Mouse (Mus musculus): ENCODE data around the gene Rcn3. TPM values are rescaled to one million over a fixed set of nuclear protein-coding genes. Genes with fewer than 3 reads are reported as not detected.
A peak's percentile ranks its signal among the peaks of the same experiment; 100 is the strongest.

The Rcn3 gene
- polyA plus RNA-seq, 1 experiment from 2014 or later: 376 TPM

- Histone ChIP-seq H3K36me3 (peaks cover 67% of the 10 kb centered on the region), H3K9me3 (no peaks in the 10 kb centered on the region), H3K9ac (no peak overlapping the region), H3K27me3 (no peaks in the 10 kb centered on the region), H3K4me3 (no peak overlapping the region), H3K4me1 (peaks cover 15% of the 10 kb centered on the region), H3K27ac (no peak overlapping the region), H3K4me2 (no peak overlapping the region)
- 2% methylated on average over 10 of the region's 10 CpGs for WGBS
- ATAC-seq (ENCODE audit: insufficient number of reproducible peaks, insufficient read depth, low FRiP score, low TSS enrichment, low read depth): no peak
These were observed 12.2 kb downstream of the Rcn3 start for GRCm38 (mm10) chr7:45079856-45080255.

GRCm38 (mm10) chr7:45078513-45078912 is 13.5 kb downstream of the Rcn3 start:
- 41% methylated on average over 9 of the region's 9 CpGs for WGBS
- H3K9ac ChIP-seq: no peak overlapping the region
- no peak for ATAC-seq (ENCODE audit: insufficient number of reproducible peaks, insufficient read depth, low FRiP score, low TSS enrichment, low read depth)
- no peak overlapping the region for H3K4me3 ChIP-seq
- no peak overlapping the region for H3K27ac ChIP-seq
- no peak overlapping the region for H3K4me2 ChIP-seq
- H3K27me3 ChIP-seq: no peaks in the 10 kb centered on the region
- H3K36me3 ChIP-seq: peaks cover 68% of the 10 kb centered on the region
- H3K4me1 ChIP-seq: peaks cover 14% of the 10 kb centered on the region
- no peaks in the 10 kb centered on the region for H3K9me3 ChIP-seq

- Histone ChIP-seq H3K4me3 (no peak overlapping the region), H3K27me3 (no peaks in the 10 kb centered on the region), H3K9me3 (no peaks in the 10 kb centered on the region), H3K9ac (no peak overlapping the region), H3K4me1 (peaks cover 7% of the 10 kb centered on the region), H3K27ac (no peak overlapping the region), H3K36me3 (peaks cover 66% of the 10 kb centered on the region), H3K4me2 (no peak overlapping the region)
- ATAC-seq (ENCODE audit: insufficient number of reproducible peaks, insufficient read depth, low FRiP score, low TSS enrichment, low read depth): no peak
- 91% methylated on average over 2 of the region's 2 CpGs for WGBS
These were observed 14.2 kb downstream of the Rcn3 start for GRCm38 (mm10) chr7:45077829-45078228.

GRCm38 (mm10) chr7:45077322-45077721 is 14.7 kb downstream of the Rcn3 start:
- H3K36me3 ChIP-seq: peaks cover 61% of the 10 kb centered on the region

GRCm38 (mm10) chr7:45076501-45076900 is 15.5 kb downstream of the Rcn3 start:
- H3K9ac ChIP-seq: no peak overlapping the region
- H3K4me2 ChIP-seq: no peak overlapping the region
- no peak overlapping the region for H3K4me3 ChIP-seq
- ATAC-seq (ENCODE audit: insufficient number of reproducible peaks, insufficient read depth, low FRiP score, low TSS enrichment, low read depth): no peak
- peaks cover 56% of the 10 kb centered on the region for H3K36me3 ChIP-seq
- no peaks in the 10 kb centered on the region for H3K27me3 ChIP-seq
- peaks cover 4% of the 10 kb centered on the region for H3K4me1 ChIP-seq
- no peaks in the 10 kb centered on the region for H3K9me3 ChIP-seq
- 88% methylated on average over 30 of the region's 30 CpGs for WGBS
- no peak overlapping the region for H3K27ac ChIP-seq

More at GRCm38 (mm10) chr7:45077322-45077721, 14.7 kb downstream of the Rcn3 start:
- no peaks in the 10 kb centered on the region for H3K27me3 ChIP-seq
- peaks cover 4% of the 10 kb centered on the region for H3K4me1 ChIP-seq
- ATAC-seq (ENCODE audit: insufficient number of reproducible peaks, insufficient read depth, low FRiP score, low TSS enrichment, low read depth): no peak
- H3K9me3 ChIP-seq: no peaks in the 10 kb centered on the region
- H3K4me2 ChIP-seq: no peak overlapping the region
- no peak overlapping the region for H3K27ac ChIP-seq
- no peak overlapping the region for H3K4me3 ChIP-seq
- 88% methylated on average over 14 of the region's 14 CpGs for WGBS
- no peak overlapping the region for H3K9ac ChIP-seq

- H3K27me3 ChIP-seq: no peaks in the 10 kb centered on the region
- H3K9me3 ChIP-seq: no peaks in the 10 kb centered on the region
- H3K36me3 ChIP-seq: peaks cover 49% of the 10 kb centered on the region
- 0 out of 2 replicates have a peak overlapping the region, but pooled peaks have one; percentile 11 for H3K9ac ChIP-seq
- peaks cover 4% of the 10 kb centered on the region for H3K4me1 ChIP-seq
- no peak overlapping the region for H3K27ac ChIP-seq
- ATAC-seq (ENCODE audit: insufficient number of reproducible peaks, insufficient read depth, low FRiP score, low TSS enrichment, low read depth): no peak
- H3K4me3 ChIP-seq: no peak overlapping the region
- H3K4me2 ChIP-seq: no peak overlapping the region
- 87% methylated on average over 4 of the region's 4 CpGs for WGBS
These were observed 16.6 kb downstream of the Rcn3 start for GRCm38 (mm10) chr7:45075405-45075804.

- 85% methylated on average over 12 of the region's 12 CpGs for WGBS
- no peak for ATAC-seq (ENCODE audit: insufficient number of reproducible peaks, insufficient read depth, low FRiP score, low TSS enrichment, low read depth)
- peak overlapping the region; percentile 23; the same call in 1 of the 2 replicates for H3K9ac ChIP-seq
- H3K4me1 ChIP-seq: no peaks in the 10 kb centered on the region
- H3K4me3 ChIP-seq: no peak overlapping the region
- no peaks in the 10 kb centered on the region for H3K27me3 ChIP-seq
- H3K27ac ChIP-seq: no peak overlapping the region
- peaks cover 49% of the 10 kb centered on the region for H3K36me3 ChIP-seq
- H3K9me3 ChIP-seq: no peaks in the 10 kb centered on the region
- no peak overlapping the region for H3K4me2 ChIP-seq
These were observed 18.1 kb downstream of the Rcn3 start for GRCm38 (mm10) chr7:45073949-45074348.

- H3K27me3 ChIP-seq: no peaks in the 10 kb centered on the region
- peaks cover 49% of the 10 kb centered on the region for H3K36me3 ChIP-seq
- H3K9ac ChIP-seq: no peak overlapping the region
- WGBS: 77% methylated on average over 7 of the region's 7 CpGs
- no peak overlapping the region for H3K27ac ChIP-seq
- no peak for ATAC-seq (ENCODE audit: insufficient number of reproducible peaks, insufficient read depth, low FRiP score, low TSS enrichment, low read depth)
- H3K4me1 ChIP-seq: no peaks in the 10 kb centered on the region
- no peak overlapping the region for H3K4me3 ChIP-seq
- H3K9me3 ChIP-seq: no peaks in the 10 kb centered on the region
- H3K4me2 ChIP-seq: no peak overlapping the region
These were observed 18.8 kb downstream of the Rcn3 start for GRCm38 (mm10) chr7:45073171-45073707.

GRCm38 (mm10) chr7:45072230-45072629 is 19.8 kb downstream of the Rcn3 start:
- no peaks in the 10 kb centered on the region for H3K4me1 ChIP-seq
- H3K36me3 ChIP-seq: peaks cover 45% of the 10 kb centered on the region
- no peak for ATAC-seq (ENCODE audit: insufficient number of reproducible peaks, insufficient read depth, low FRiP score, low TSS enrichment, low read depth)
- WGBS: 88% methylated on average over 2 of the region's 2 CpGs
- H3K27me3 ChIP-seq: no peaks in the 10 kb centered on the region
- no peak overlapping the region for H3K9ac ChIP-seq
- H3K9me3 ChIP-seq: no peaks in the 10 kb centered on the region
- no peak overlapping the region for H3K4me3 ChIP-seq
- H3K4me2 ChIP-seq: no peak overlapping the region
- H3K27ac ChIP-seq: no peak overlapping the region

- H3K4me3 ChIP-seq: no peak overlapping the region
- 95% methylated on average over 2 of the region's 2 CpGs for WGBS
- H3K27me3 ChIP-seq: no peaks in the 10 kb centered on the region
- no peaks in the 10 kb centered on the region for H3K4me1 ChIP-seq
- H3K27ac ChIP-seq: no peak overlapping the region
- H3K36me3 ChIP-seq: peaks cover 19% of the 10 kb centered on the region
- no peak for ATAC-seq (ENCODE audit: insufficient number of reproducible peaks, insufficient read depth, low FRiP score, low TSS enrichment, low read depth)
- no peaks in the 10 kb centered on the region for H3K9me3 ChIP-seq
- no peak overlapping the region for H3K4me2 ChIP-seq
- no peak overlapping the region for H3K9ac ChIP-seq
These were observed 22.4 kb downstream of the Rcn3 start for GRCm38 (mm10) chr7:45069671-45070070.

- Histone ChIP-seq H3K36me3 (0 out of 2 replicates have a peak, but pooled peaks cover 3% of the 10 kb centered on the region), H3K4me1 (peaks cover 6% of the 10 kb centered on the region), H3K4me2 (no peak overlapping the region), H3K9me3 (no peaks in the 10 kb centered on the region), H3K27me3 (no peaks in the 10 kb centered on the region), H3K4me3 (no peak overlapping the region), H3K9ac (no peak overlapping the region), H3K27ac (no peak overlapping the region)
- 21% methylated on average over 5 of the region's 5 CpGs for WGBS
- ATAC-seq (ENCODE audit: insufficient number of reproducible peaks, insufficient read depth, low FRiP score, low TSS enrichment, low read depth): no peak
These were observed 24.1 kb downstream of the Rcn3 start for GRCm38 (mm10) chr7:45068000-45068318.

- no peaks in the 10 kb centered on the region for H3K9me3 ChIP-seq
- H3K27me3 ChIP-seq: no peaks in the 10 kb centered on the region
- ATAC-seq (ENCODE audit: insufficient number of reproducible peaks, insufficient read depth, low FRiP score, low TSS enrichment, low read depth): no peak
- no peak overlapping the region for H3K9ac ChIP-seq
- H3K4me2 ChIP-seq: no peak overlapping the region
- 0 out of 2 replicates have a peak, but pooled peaks cover 3% of the 10 kb centered on the region for H3K36me3 ChIP-seq
- H3K4me3 ChIP-seq: no peak overlapping the region
- WGBS: 69% methylated on average over 4 of the region's 4 CpGs
- peaks cover 7% of the 10 kb centered on the region for H3K4me1 ChIP-seq
- H3K27ac ChIP-seq: no peak overlapping the region
These were observed 24.6 kb downstream of the Rcn3 start for GRCm38 (mm10) chr7:45067190-45067999.

All from embryonic facial prominence, embryonic 13.5 days (tissue).